Mouse (Mus musculus): Measurements from ENCODE around the gene Slc25a18.

GRCm38 (mm10) chr6:120736011-120736410 is 37.4 kb upstream of the Slc25a18 start:
- TF ChIP-seq EP300 (IDR thresholded peaks at IDR 0.05; ENCODE audit: insufficient read depth, low read depth, low read length) (no peak), CTCF (IDR thresholded peaks at IDR 0.05; ENCODE audit: low read depth, low read length) (no peak)

Measured in ES-Bruce4 (cell line).